Mouse (Mus musculus): ENCODE results near the gene Mlh3.

Mlh3 gene

GRCm38 (mm10) chr12:85192461-85193108 is 77.8 kb downstream of the Mlh3 start:
- peak in 1 of 2 experiments; percentile 38 for DNase-seq (ENCODE audit: low spot score in 2 of 2)

- DNase-seq (ENCODE audit: low spot score in 2 of 2) = no peak
These were observed 80.1 kb downstream of the Mlh3 start for GRCm38 (mm10) chr12:85190290-85190689.

- no peak for DNase-seq (ENCODE audit: low spot score in 2 of 2)
These were observed 84.0 kb downstream of the Mlh3 start for GRCm38 (mm10) chr12:85186361-85186760.

- DNase-seq (ENCODE audit: low spot score in 2 of 2) = no peak
These were observed 84.6 kb downstream of the Mlh3 start for GRCm38 (mm10) chr12:85185810-85186209.
